Mouse (Mus musculus) ES-Bruce4 (cell line): ENCODE measurements at regions not wholly inside any gene's neighbourhood (a gene's known extent, or its start where the extent isn't known, plus 50 kb on each side); places are given as distances from the start of the nearest gene placed in this dataset.
"Not testable (repeated sequence)": the region's sequence is repeated elsewhere in the genome, so short reads cannot be mapped to it uniquely, and the experiment has no call there.

Experiments used
- H3K27ac ChIP-seq: 2 replicates; pipeline ENCODE4 v1.5.1; 2012; ENCODE audit warnings: low read length, inconsistent platforms; ENCODE audit not compliant: insufficient read depth
- H3K27me3 ChIP-seq: 2 replicates; pipeline ENCODE4 v1.6.1; 2012; ENCODE audit warnings: mild to moderate bottlenecking, low read length, inconsistent platforms; ENCODE audit not compliant: control insufficient read depth, poor library complexity, insufficient read depth, severe bottlenecking
- H3K36me3 ChIP-seq: 2 replicates; pipeline ENCODE4 v1.6.1; 2012; ENCODE audit warnings: inconsistent platforms, mild to moderate bottlenecking, low read length, moderate library complexity; ENCODE audit not compliant: control insufficient read depth, poor library complexity, insufficient read depth, severe bottlenecking
- H3K4me1 ChIP-seq: one replicate; pipeline ENCODE4 v1.8.1; 2011; ENCODE audit warnings: low read length; ENCODE audit not compliant: control insufficient read depth, insufficient read depth
- H3K4me3 ChIP-seq: 2 replicates; pipeline ENCODE4 v1.5.1; 2011; ENCODE audit warnings: low read depth, mild to moderate bottlenecking, low read length
- H3K9ac ChIP-seq: 2 replicates; pipeline ENCODE4 v1.6.1; 2012; ENCODE audit warnings: low read depth, mild to moderate bottlenecking, inconsistent platforms; ENCODE audit not compliant: poor library complexity, severe bottlenecking
- H3K9me3 ChIP-seq: replicated peaks from 2 replicates; pipeline ENCODE4 v1.6.1; 2012; ENCODE audit warnings: mild to moderate bottlenecking, low read length, inconsistent platforms; ENCODE audit not compliant: control insufficient read depth, poor library complexity, insufficient read depth, severe bottlenecking
- CTCF ChIP-seq: IDR thresholded peaks from one replicate; pipeline ENCODE4 v1.8.1; 2011; ENCODE audit warnings: low read depth, low read length
- EP300 ChIP-seq: IDR thresholded peaks from 2 replicates; pipeline ENCODE4 v1.6.1; 2011; ENCODE audit warnings: low read depth, low read length; ENCODE audit not compliant: insufficient read depth
- POLR2A ChIP-seq: IDR thresholded peaks from one replicate; pipeline ENCODE4 v1.8.1; 2011; ENCODE audit warnings: low read length; ENCODE audit not compliant: insufficient read depth

DNA sequence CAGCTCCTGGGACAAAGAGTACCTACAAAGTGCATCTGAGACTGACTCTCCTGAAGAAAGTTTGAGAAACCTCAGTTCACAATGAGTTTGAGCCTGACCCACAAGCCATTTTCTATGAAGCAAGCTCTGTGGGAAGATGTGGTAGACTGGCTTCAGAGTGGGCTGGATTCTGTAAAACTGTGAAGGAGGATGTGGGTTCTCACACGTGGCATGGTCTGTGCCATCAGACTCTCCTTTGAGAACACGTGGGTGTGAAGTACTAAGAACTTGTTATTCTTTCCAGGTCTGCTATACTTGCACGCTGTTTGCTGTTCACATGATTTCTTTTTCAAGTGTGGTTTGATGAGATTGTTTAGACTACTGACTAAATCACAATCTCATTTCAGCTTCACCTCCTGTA, 393.6 kb upstream of the Stxbp6 start:
- Histone ChIP-seq H3K9ac (no peak overlapping the region), H3K36me3 (no peaks in the 10 kb centered on the region), H3K4me3 (no peak overlapping the region), H3K9me3 (no peaks in the 10 kb centered on the region), H3K4me1 (no peaks in the 10 kb centered on the region), H3K27me3 (no peaks in the 10 kb centered on the region), H3K27ac (no peak overlapping the region)
- TF ChIP-seq POLR2A = no peak
- TF ChIP-seq CTCF = no peak
- no peak for TF ChIP-seq EP300

DNA sequence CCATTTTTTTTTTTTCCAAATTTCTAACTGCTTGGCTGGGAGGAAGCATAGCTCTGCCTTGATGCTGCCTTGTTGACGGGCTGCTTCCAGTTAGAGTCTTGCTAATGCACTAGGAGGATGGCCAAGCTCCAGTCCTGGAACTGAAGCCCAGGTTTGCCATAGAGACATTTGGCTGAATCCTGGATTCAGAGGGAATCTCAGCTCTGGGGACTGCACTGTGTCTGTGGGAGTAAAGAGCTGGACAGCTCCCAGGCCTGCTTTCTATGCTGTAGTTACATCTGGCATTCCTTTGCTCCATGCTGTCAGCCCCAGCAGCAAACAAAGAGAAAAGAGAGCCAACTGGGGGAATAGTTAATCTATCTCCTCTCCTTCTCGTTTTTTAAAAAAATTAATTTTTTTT, 392.5 kb upstream of the Stxbp6 start:
- H3K36me3 ChIP-seq = no peaks in the 10 kb centered on the region
- H3K4me3 ChIP-seq = no peak overlapping the region
- no peaks in the 10 kb centered on the region for H3K27me3 ChIP-seq
- H3K9me3 ChIP-seq = no peaks in the 10 kb centered on the region
- TF ChIP-seq EP300 (no peak), CTCF (no peak), POLR2A (no peak)
- H3K4me1 ChIP-seq = no peaks in the 10 kb centered on the region
- H3K27ac ChIP-seq = no peak overlapping the region
- no peak overlapping the region for H3K9ac ChIP-seq

DNA sequence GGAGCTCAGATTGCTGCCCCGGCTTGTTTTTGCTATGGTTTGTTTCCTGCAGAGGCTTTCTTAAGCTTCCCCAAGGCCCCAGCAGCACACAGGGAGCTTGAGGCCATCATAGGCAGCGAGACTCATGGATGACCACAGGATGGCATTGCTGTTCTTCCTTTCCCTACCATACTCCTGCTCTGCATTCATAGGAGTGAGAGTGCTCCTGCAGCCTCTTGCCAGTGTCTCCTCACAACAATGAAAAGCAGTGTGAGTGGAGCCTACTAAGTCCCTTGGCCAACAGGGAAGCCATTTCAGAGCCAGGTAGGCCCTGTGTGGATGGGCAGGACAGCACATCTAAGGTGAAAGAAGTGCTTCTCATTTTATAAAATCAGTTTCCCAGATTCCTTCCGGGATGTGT, 391.6 kb upstream of the Stxbp6 start:
- Histone ChIP-seq H3K9me3 (no peaks in the 10 kb centered on the region), H3K4me3 (no peak overlapping the region), H3K9ac (no peak overlapping the region), H3K36me3 (no peaks in the 10 kb centered on the region), H3K27ac (no peak overlapping the region), H3K4me1 (no peaks in the 10 kb centered on the region), H3K27me3 (no peaks in the 10 kb centered on the region)
- TF ChIP-seq POLR2A (no peak), EP300 (no peak), CTCF (no peak)

DNA sequence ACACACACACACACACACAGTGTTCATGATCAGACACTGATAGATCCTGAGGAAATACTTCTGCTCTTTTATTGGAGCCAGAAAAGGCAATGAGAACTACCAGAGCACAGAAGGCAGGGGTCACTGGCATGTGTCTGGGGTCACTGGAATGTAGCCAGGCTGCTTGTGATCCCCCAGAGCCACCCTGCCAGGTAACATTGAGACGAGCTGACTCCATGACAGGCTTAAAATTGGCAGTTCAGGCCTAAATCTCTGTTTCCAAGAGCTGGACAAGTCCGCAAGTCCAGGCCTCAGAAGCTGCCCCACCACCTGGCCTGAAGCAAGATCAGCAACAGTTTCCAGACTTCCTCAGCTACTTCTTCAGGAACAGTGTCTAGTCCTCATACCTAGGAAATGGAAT, 390.4 kb upstream of the Stxbp6 start:
- Histone ChIP-seq H3K9ac (no peak overlapping the region), H3K4me3 (no peak overlapping the region), H3K27ac (no peak overlapping the region), H3K4me1 (no peaks in the 10 kb centered on the region), H3K9me3 (no peaks in the 10 kb centered on the region), H3K27me3 (no peaks in the 10 kb centered on the region), H3K36me3 (no peaks in the 10 kb centered on the region)
- TF ChIP-seq CTCF (no peak), EP300 (no peak)

DNA sequence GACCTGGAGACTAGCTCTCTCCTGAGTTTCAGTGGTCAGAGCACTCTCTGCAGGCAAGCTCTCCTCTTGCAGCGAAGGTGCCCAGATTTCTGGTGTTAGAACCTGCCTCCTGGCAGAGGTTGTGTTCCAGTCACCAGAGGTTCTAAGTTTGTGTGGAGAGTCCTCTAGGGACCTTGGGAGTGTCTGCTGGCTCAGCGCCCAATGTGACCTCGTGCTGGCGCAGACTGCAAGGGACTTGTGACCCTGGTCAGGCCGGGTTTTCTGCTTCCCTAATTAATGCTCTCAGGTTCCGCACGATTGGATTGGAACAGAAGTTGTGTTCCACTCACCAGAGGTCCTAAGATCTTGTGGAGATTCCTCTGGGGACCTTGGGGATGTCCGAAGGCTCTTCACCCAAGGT, 384.2 kb upstream of the Stxbp6 start:
- not testable (repeated sequence) for H3K9me3 ChIP-seq, H3K4me1 ChIP-seq, H3K27me3 ChIP-seq, H3K9ac ChIP-seq, H3K36me3 ChIP-seq, H3K27ac ChIP-seq, H3K4me3 ChIP-seq

DNA sequence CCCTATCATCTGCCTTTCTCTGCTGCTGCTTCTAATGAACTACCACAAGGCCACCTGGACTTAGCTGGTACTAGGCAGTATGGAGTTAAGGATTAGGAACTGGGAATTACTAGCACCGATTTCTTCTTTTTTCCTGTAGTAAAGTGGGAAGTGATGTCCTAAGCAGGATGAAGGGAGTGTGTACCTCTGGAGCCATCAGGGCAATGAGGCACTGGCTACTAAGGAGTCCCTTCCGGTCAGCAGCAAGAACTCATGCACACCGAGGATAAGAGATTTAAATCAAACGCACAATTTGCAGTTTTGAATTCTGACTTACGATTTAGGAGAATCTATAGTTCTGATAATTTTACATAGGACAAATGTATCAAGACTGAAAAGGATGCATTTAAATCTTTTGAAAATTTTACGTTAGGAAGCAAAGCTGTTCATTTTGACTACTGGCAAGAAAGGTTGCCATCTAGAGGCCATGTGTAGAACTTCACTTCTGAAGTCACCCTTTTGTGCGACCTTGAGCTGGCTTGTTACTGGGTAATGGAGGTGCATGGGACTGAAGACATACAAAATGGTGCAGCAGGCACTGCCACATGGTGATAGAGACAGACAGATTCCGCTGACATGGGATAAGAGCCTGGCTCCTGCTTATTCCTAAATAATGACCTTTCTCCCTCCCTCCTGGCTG, 369.1 kb upstream of the Stxbp6 start:
- Histone ChIP-seq H3K27me3 (no peaks in the 10 kb centered on the region), H3K27ac (no peak overlapping the region), H3K36me3 (no peaks in the 10 kb centered on the region), H3K9ac (no peak overlapping the region), H3K4me1 (no peaks in the 10 kb centered on the region), H3K4me3 (no peak overlapping the region), H3K9me3 (no peaks in the 10 kb centered on the region)
- no peak for TF ChIP-seq POLR2A
- no peak for TF ChIP-seq CTCF
- TF ChIP-seq EP300 = no peak
